Mouse (Mus musculus) cortical plate, adult 2 months (tissue): ENCODE data around the gene Ildr2.

Source experiments
- CTCF ChIP-seq: fragments of 200-500 bp; IDR thresholded peaks from 2 replicates; pipeline ENCODE4 v1.5.1; 2011; ENCODE audit warnings: mild to moderate bottlenecking, control low read depth, low read length; ENCODE audit not compliant: insufficient read depth; ENCODE audit errors: extremely low read depth
- POLR2A ChIP-seq: fragments of 200-500 bp; IDR thresholded peaks from 2 replicates; pipeline ENCODE4 v1.6.1; 2011; ENCODE audit warnings: mild to moderate bottlenecking, low read length, control low read depth; ENCODE audit not compliant: insufficient read depth; ENCODE audit errors: extremely low read depth

- TF ChIP-seq CTCF (no peak), POLR2A (no peak)
Measured at GRCm38 (mm10) chr1:166205159-166205558, 48.8 kb upstream of the Ildr2 start.
